Mouse (Mus musculus) spleen, adult 2 months (tissue): ENCODE results near the gene Cyp2w1. TPM values are rescaled to one million over a fixed set of nuclear protein-coding genes. Genes with fewer than 3 reads are reported as not detected.

Experiments used
- DNase-seq, 2 experiments: peaks; one replicate each; pipeline versions ENCODE4 v3.0.0 to v3.0.0-alpha.2; 2012 to 2021; ENCODE audit warnings: low spot score in 2 of 2, low read depth in 1 of 2
- H3K27ac ChIP-seq: fragments of 200-500 bp; 2 replicates; pipeline ENCODE4 v1.5.1; 2012; ENCODE audit warnings: low read length, inconsistent platforms; ENCODE audit not compliant: insufficient read depth
- H3K27me3 ChIP-seq: fragments of 200-500 bp; 2 replicates; pipeline ENCODE4 v1.6.1; 2012; ENCODE audit warnings: mild to moderate bottlenecking, moderate library complexity, low read length, inconsistent platforms; ENCODE audit not compliant: control insufficient read depth, insufficient read depth
- H3K36me3 ChIP-seq: fragments of 200-500 bp; 2 replicates; pipeline ENCODE4 v1.6.1; 2012; ENCODE audit warnings: mild to moderate bottlenecking, low read length, inconsistent platforms; ENCODE audit not compliant: control insufficient read depth, insufficient read depth
- H3K4me1 ChIP-seq: fragments of 200-500 bp; 2 replicates; pipeline ENCODE4 v1.6.1; 2011; ENCODE audit warnings: inconsistent platforms; ENCODE audit not compliant: control insufficient read depth, insufficient read depth, insufficient read length
- H3K4me3 ChIP-seq: fragments of 200-500 bp; 2 replicates; pipeline ENCODE4 v1.5.1; 2011; ENCODE audit warnings: mild to moderate bottlenecking, inconsistent platforms; ENCODE audit not compliant: insufficient read depth, insufficient read length; ENCODE audit errors: extremely low read depth
- CTCF ChIP-seq: fragments of 200-500 bp; IDR thresholded peaks from 2 replicates; pipeline ENCODE4 v1.5.1; 2011; ENCODE audit warnings: mild to moderate bottlenecking, inconsistent platforms; ENCODE audit not compliant: insufficient read depth, insufficient read length, insufficient replicate concordance; ENCODE audit errors: extremely low read depth
- POLR2A ChIP-seq: fragments of 200-500 bp; IDR thresholded peaks from 2 replicates; pipeline ENCODE4 v1.6.1; 2011; ENCODE audit warnings: low read depth, low read length, inconsistent platforms
- WGBS: fragments of 180-500 bp; shearing (Covaris S2); methylation state at CpG from one replicate; pipeline ENCODE4 v1.1.7; 2018; 5-methylcytosine and 5-hydroxymethylcytosine counted together
- polyA plus RNA-seq: library from polyadenylated mRNA; depleted of rRNA; stranded (reverse); fragments of >200 nt; gene quantifications from 2 replicates; pipeline ENCODE4 v1.2.3, GENCODE M21; 2012

Gene Cyp2w1
- polyA plus RNA-seq, 1 experiment: not detected

- no peaks in the 10 kb centered on the region for H3K36me3 ChIP-seq
- no peak overlapping the region for H3K4me3 ChIP-seq
Observed at GRCm38 (mm10) chr5:139364260-139364910, 12.0 kb downstream of the Cyp2w1 start.

GRCm38 (mm10) chr5:139364911-139365571 lies 12.6 kb downstream of the Cyp2w1 start:
- H3K27me3 ChIP-seq: no peaks in the 10 kb centered on the region
- no peak overlapping the region for H3K4me3 ChIP-seq
- no peak for DNase-seq
- peaks cover 45% of the 10 kb centered on the region for H3K4me1 ChIP-seq
- no peaks in the 10 kb centered on the region for H3K36me3 ChIP-seq
- H3K27ac ChIP-seq: peak overlapping the region; percentile 60
- TF ChIP-seq CTCF: no peak
- no peak for TF ChIP-seq POLR2A
- 40% methylated on average over 5 of the region's 5 CpGs for WGBS

More at GRCm38 (mm10) chr5:139364260-139364910, 12.0 kb downstream of the Cyp2w1 start:
- Histone ChIP-seq H3K27me3 (no peaks in the 10 kb centered on the region), H3K4me1 (peaks cover 42% of the 10 kb centered on the region), H3K27ac (peak overlapping the region; percentile 41)
- 17% methylated on average over 12 of the region's 12 CpGs for WGBS
- peak; percentile 95; the same call in 1 of the 2 replicates for TF ChIP-seq CTCF
- no peak for TF ChIP-seq POLR2A
- DNase-seq: peak; percentile 49 to 83

GRCm38 (mm10) chr5:139365827-139366226 lies 13.4 kb downstream of the Cyp2w1 start:
- 55% methylated on average over 1 of the region's 1 CpGs for WGBS
- Histone ChIP-seq H3K27ac (no peak overlapping the region), H3K27me3 (no peaks in the 10 kb centered on the region), H3K36me3 (no peaks in the 10 kb centered on the region), H3K4me1 (peaks cover 45% of the 10 kb centered on the region), H3K4me3 (no peak overlapping the region)
- TF ChIP-seq POLR2A (no peak), CTCF (no peak)
- DNase-seq: no peak

- TF ChIP-seq CTCF (no peak), POLR2A (no peak)
- peaks cover 48% of the 10 kb centered on the region for H3K4me1 ChIP-seq
- peak overlapping the region; percentile 61 for H3K27ac ChIP-seq
- no peaks in the 10 kb centered on the region for H3K27me3 ChIP-seq
- H3K36me3 ChIP-seq: no peaks in the 10 kb centered on the region
- no peak overlapping the region for H3K4me3 ChIP-seq
- no peak for DNase-seq
- 83% methylated on average over 11 of the region's 11 CpGs for WGBS
Observed at GRCm38 (mm10) chr5:139366484-139366883, 14.1 kb downstream of the Cyp2w1 start.

GRCm38 (mm10) chr5:139367884-139368458 lies 15.6 kb downstream of the Cyp2w1 start:
- Histone ChIP-seq H3K4me3 (no peak overlapping the region), H3K36me3 (no peaks in the 10 kb centered on the region), H3K27ac (peak overlapping the region; percentile 81), H3K27me3 (no peaks in the 10 kb centered on the region), H3K4me1 (peaks cover 54% of the 10 kb centered on the region)
- TF ChIP-seq POLR2A (no peak), CTCF (no peak)
- DNase-seq: peak in 1 of 2 experiments; percentile 87
- WGBS: 21% methylated on average over 4 of the region's 4 CpGs

GRCm38 (mm10) chr5:139368638-139369320 lies 16.4 kb downstream of the Cyp2w1 start:
- WGBS: 83% methylated on average over 11 of the region's 11 CpGs
- no peak for TF ChIP-seq POLR2A
- TF ChIP-seq CTCF: no peak
- peaks cover 54% of the 10 kb centered on the region for H3K4me1 ChIP-seq

More at GRCm38 (mm10) chr5:139368638-139369320, 16.4 kb downstream of the Cyp2w1 start:
- Histone ChIP-seq H3K4me3 (no peak overlapping the region), H3K27ac (peak overlapping the region; percentile 81; the same call in 1 of the 2 replicates), H3K36me3 (no peaks in the 10 kb centered on the region), H3K27me3 (no peaks in the 10 kb centered on the region)
- no peak for DNase-seq
